Mouse (Mus musculus): ENCODE data around the gene Hkdc1. TPM values are rescaled to one million over a fixed set of nuclear protein-coding genes. Genes with fewer than 3 reads are reported as not detected.

The Hkdc1 gene
- polyA plus RNA-seq, 1 experiment from 2014 or later = 0.57 TPM

- Histone ChIP-seq H3K9me3 (replicated peaks; ENCODE audit: control insufficient read depth, low read length) (no peaks in the 10 kb centered on the region), H3K4me3 (ENCODE audit: low read depth, low read length) (no peak overlapping the region), H3K9ac (ENCODE audit: low read depth, low read length) (0 out of 2 replicates have a peak overlapping the region, but pooled peaks have one; percentile 10), H3K4me2 (peak overlapping the region; percentile 20; the same call in 1 of the 2 replicates), H3K4me1 (ENCODE audit: control insufficient read depth, insufficient read depth, low read length) (peaks cover 15% of the 10 kb centered on the region), H3K27me3 (ENCODE audit: control insufficient read depth, insufficient read depth, low read length) (no peaks in the 10 kb centered on the region), H3K27ac (ENCODE audit: low read depth, low read length) (peak overlapping the region; percentile 66), H3K36me3 (ENCODE audit: control insufficient read depth, insufficient read depth, low read length) (no peaks in the 10 kb centered on the region)
- 63% methylated on average over 9 of the region's 9 CpGs for WGBS (ENCODE audit: insufficient replicate concordance)
- ATAC-seq (replicated peaks; ENCODE audit: insufficient number of reproducible peaks, low FRiP score, low TSS enrichment) = no peak
These were observed 78.1 kb downstream of the Hkdc1 start for GRCm38 (mm10) chr10:62344004-62344752.

DNA sequence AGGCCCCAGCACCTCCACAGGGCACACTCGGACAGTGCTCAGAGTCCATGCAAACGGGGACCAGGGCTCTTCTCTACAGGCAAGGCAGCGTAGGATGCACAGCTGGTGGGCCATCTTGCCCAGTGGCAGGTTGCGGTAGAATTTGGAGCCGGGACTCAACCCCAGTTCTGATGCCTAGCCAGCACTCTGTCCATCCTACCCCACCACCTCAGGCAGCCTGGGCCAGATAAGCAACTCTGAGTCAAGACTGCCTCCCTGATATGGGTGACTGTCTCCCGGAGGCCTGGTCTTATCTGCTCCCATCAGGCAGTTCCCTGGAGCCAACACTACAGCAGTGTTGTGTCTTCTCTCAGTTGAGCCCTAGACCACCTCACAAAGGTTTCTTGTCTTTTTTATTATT is 79.8 kb downstream of the Hkdc1 start:
- H3K27ac ChIP-seq (ENCODE audit: low read depth, low read length) = peak overlapping the region; percentile 75
- peak overlapping the region; percentile 90 for H3K4me2 ChIP-seq
- no peaks in the 10 kb centered on the region for H3K27me3 ChIP-seq (ENCODE audit: control insufficient read depth, insufficient read depth, low read length)
- H3K36me3 ChIP-seq (ENCODE audit: control insufficient read depth, insufficient read depth, low read length) = no peaks in the 10 kb centered on the region
- H3K4me1 ChIP-seq (ENCODE audit: control insufficient read depth, insufficient read depth, low read length) = peaks cover 27% of the 10 kb centered on the region
- ATAC-seq (replicated peaks; ENCODE audit: insufficient number of reproducible peaks, low FRiP score, low TSS enrichment) = peak; percentile 44; the same call in 1 of the 2 replicates
- 62% methylated on average over 6 of the region's 6 CpGs for WGBS (ENCODE audit: insufficient replicate concordance)
- peak overlapping the region; percentile 93 for H3K4me3 ChIP-seq (ENCODE audit: low read depth, low read length)
- no peaks in the 10 kb centered on the region for H3K9me3 ChIP-seq (replicated peaks; ENCODE audit: control insufficient read depth, low read length)
- H3K9ac ChIP-seq (ENCODE audit: low read depth, low read length) = peak overlapping the region; percentile 70; the same call in 1 of the 2 replicates

GRCm38 (mm10) chr10:62341956-62342355 is 80.3 kb downstream of the Hkdc1 start:
- Histone ChIP-seq H3K9me3 (replicated peaks; ENCODE audit: control insufficient read depth, low read length) (no peaks in the 10 kb centered on the region), H3K4me2 (peak overlapping the region; percentile 90), H3K9ac (ENCODE audit: low read depth, low read length) (peak overlapping the region; percentile 70), H3K4me3 (ENCODE audit: low read depth, low read length) (peak overlapping the region; percentile 93), H3K36me3 (ENCODE audit: control insufficient read depth, insufficient read depth, low read length) (no peaks in the 10 kb centered on the region), H3K27ac (ENCODE audit: low read depth, low read length) (peak overlapping the region; percentile 75; the same call in 1 of the 2 replicates), H3K4me1 (ENCODE audit: control insufficient read depth, insufficient read depth, low read length) (peaks cover 32% of the 10 kb centered on the region), H3K27me3 (ENCODE audit: control insufficient read depth, insufficient read depth, low read length) (no peaks in the 10 kb centered on the region)
- no peak for ATAC-seq (replicated peaks; ENCODE audit: insufficient number of reproducible peaks, low FRiP score, low TSS enrichment)
- WGBS (ENCODE audit: insufficient replicate concordance) = 77% methylated on average over 4 of the region's 4 CpGs

DNA sequence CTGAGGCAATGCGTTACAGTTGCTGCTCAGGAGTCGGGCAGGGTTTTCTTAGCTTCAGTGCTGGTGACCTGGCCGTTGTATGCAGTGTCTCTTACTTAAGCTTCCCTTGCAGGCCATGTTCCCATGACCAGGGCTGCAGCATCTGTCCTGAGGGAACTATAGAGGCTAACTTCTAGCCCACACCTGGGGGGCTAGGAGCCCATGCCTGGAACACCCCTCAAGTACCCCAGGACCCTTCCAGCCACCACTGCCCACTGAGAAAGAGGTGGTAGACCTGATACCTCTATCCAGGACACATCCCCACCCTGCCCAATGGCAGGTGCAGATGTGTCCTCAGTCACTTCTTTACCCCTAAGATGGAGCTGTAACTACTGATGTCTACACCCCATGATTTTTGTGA is 81.3 kb downstream of the Hkdc1 start:
- Histone ChIP-seq H3K4me3 (ENCODE audit: low read depth, low read length) (peak overlapping the region; percentile 93), H3K9ac (ENCODE audit: low read depth, low read length) (peak overlapping the region; percentile 94), H3K27ac (ENCODE audit: low read depth, low read length) (peak overlapping the region; percentile 97), H3K9me3 (replicated peaks; ENCODE audit: control insufficient read depth, low read length) (no peaks in the 10 kb centered on the region), H3K27me3 (ENCODE audit: control insufficient read depth, insufficient read depth, low read length) (no peaks in the 10 kb centered on the region), H3K4me2 (peak overlapping the region; percentile 90), H3K36me3 (ENCODE audit: control insufficient read depth, insufficient read depth, low read length) (no peaks in the 10 kb centered on the region), H3K4me1 (ENCODE audit: control insufficient read depth, insufficient read depth, low read length) (peaks cover 42% of the 10 kb centered on the region)
- no peak for ATAC-seq (replicated peaks; ENCODE audit: insufficient number of reproducible peaks, low FRiP score, low TSS enrichment)
- WGBS (ENCODE audit: insufficient replicate concordance) = 23% methylated on average over 3 of the region's 3 CpGs

GRCm38 (mm10) chr10:62340095-62340731 is 82.1 kb downstream of the Hkdc1 start:
- Histone ChIP-seq H3K4me2 (peak overlapping the region; percentile 90), H3K27me3 (ENCODE audit: control insufficient read depth, insufficient read depth, low read length) (no peaks in the 10 kb centered on the region), H3K4me3 (ENCODE audit: low read depth, low read length) (peak overlapping the region; percentile 93), H3K4me1 (ENCODE audit: control insufficient read depth, insufficient read depth, low read length) (peaks cover 45% of the 10 kb centered on the region), H3K27ac (ENCODE audit: low read depth, low read length) (peak overlapping the region; percentile 97), H3K9me3 (replicated peaks; ENCODE audit: control insufficient read depth, low read length) (no peaks in the 10 kb centered on the region), H3K9ac (ENCODE audit: low read depth, low read length) (peak overlapping the region; percentile 94), H3K36me3 (ENCODE audit: control insufficient read depth, insufficient read depth, low read length) (no peaks in the 10 kb centered on the region)
- WGBS (ENCODE audit: insufficient replicate concordance) = under 1% methylated on average over 38 of the region's 38 CpGs
- ATAC-seq (replicated peaks; ENCODE audit: insufficient number of reproducible peaks, low FRiP score, low TSS enrichment) = peak; percentile 91

- WGBS (ENCODE audit: insufficient replicate concordance) = 3% methylated on average over 45 of the region's 45 CpGs
- Histone ChIP-seq H3K4me1 (ENCODE audit: control insufficient read depth, insufficient read depth, low read length) (peaks cover 49% of the 10 kb centered on the region), H3K4me3 (ENCODE audit: low read depth, low read length) (peak overlapping the region; percentile 93), H3K27me3 (ENCODE audit: control insufficient read depth, insufficient read depth, low read length) (no peaks in the 10 kb centered on the region), H3K36me3 (ENCODE audit: control insufficient read depth, insufficient read depth, low read length) (no peaks in the 10 kb centered on the region), H3K4me2 (peak overlapping the region; percentile 90), H3K9ac (ENCODE audit: low read depth, low read length) (peak overlapping the region; percentile 94), H3K9me3 (replicated peaks; ENCODE audit: control insufficient read depth, low read length) (no peaks in the 10 kb centered on the region), H3K27ac (ENCODE audit: low read depth, low read length) (peak overlapping the region; percentile 97)
- ATAC-seq (replicated peaks; ENCODE audit: insufficient number of reproducible peaks, low FRiP score, low TSS enrichment) = peak; percentile 10
These were observed 82.8 kb downstream of the Hkdc1 start for GRCm38 (mm10) chr10:62339211-62340094.

DNA sequence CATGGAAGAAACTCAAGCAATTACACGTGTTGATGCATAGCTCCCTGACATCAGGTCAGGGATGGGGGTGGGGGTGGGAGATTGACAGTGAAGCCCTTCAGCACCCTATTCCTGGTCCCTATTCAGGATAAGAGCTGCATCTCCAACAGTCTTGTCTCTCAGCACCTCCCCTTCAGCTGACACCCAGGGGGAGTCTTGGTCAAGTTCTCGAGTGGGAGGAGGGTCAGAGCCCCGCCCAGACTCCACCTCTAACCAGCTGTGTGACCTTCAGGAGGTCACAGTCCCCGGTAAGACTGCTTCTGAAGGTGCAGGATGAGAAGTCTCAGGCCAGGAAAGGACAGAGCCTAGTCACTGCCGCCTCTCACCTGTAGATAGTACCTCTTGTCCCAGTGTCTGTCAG is 83.7 kb downstream of the Hkdc1 start:
- 13% methylated on average over 5 of the region's 5 CpGs for WGBS (ENCODE audit: insufficient replicate concordance)
- peak overlapping the region; percentile 93 for H3K4me3 ChIP-seq (ENCODE audit: low read depth, low read length)
- H3K27ac ChIP-seq (ENCODE audit: low read depth, low read length) = peak overlapping the region; percentile 97
- H3K27me3 ChIP-seq (ENCODE audit: control insufficient read depth, insufficient read depth, low read length) = no peaks in the 10 kb centered on the region
- H3K9me3 ChIP-seq (replicated peaks; ENCODE audit: control insufficient read depth, low read length) = no peaks in the 10 kb centered on the region
- peak overlapping the region; percentile 90 for H3K4me2 ChIP-seq
- peak overlapping the region; percentile 94 for H3K9ac ChIP-seq (ENCODE audit: low read depth, low read length)
- ATAC-seq (replicated peaks; ENCODE audit: insufficient number of reproducible peaks, low FRiP score, low TSS enrichment) = no peak
- H3K4me1 ChIP-seq (ENCODE audit: control insufficient read depth, insufficient read depth, low read length) = peaks cover 49% of the 10 kb centered on the region
- H3K36me3 ChIP-seq (ENCODE audit: control insufficient read depth, insufficient read depth, low read length) = no peaks in the 10 kb centered on the region

- Histone ChIP-seq H3K4me2 (peak overlapping the region; percentile 90), H3K4me1 (ENCODE audit: control insufficient read depth, insufficient read depth, low read length) (peaks cover 53% of the 10 kb centered on the region), H3K9ac (ENCODE audit: low read depth, low read length) (peak overlapping the region; percentile 94), H3K9me3 (replicated peaks; ENCODE audit: control insufficient read depth, low read length) (no peaks in the 10 kb centered on the region), H3K27me3 (ENCODE audit: control insufficient read depth, insufficient read depth, low read length) (no peaks in the 10 kb centered on the region), H3K27ac (ENCODE audit: low read depth, low read length) (peak overlapping the region; percentile 97), H3K36me3 (ENCODE audit: control insufficient read depth, insufficient read depth, low read length) (no peaks in the 10 kb centered on the region), H3K4me3 (ENCODE audit: low read depth, low read length) (peak overlapping the region; percentile 93)
- ATAC-seq (replicated peaks; ENCODE audit: insufficient number of reproducible peaks, low FRiP score, low TSS enrichment) = no peak
- 25% methylated on average over 9 of the region's 9 CpGs for WGBS (ENCODE audit: insufficient replicate concordance)
These were observed 84.1 kb downstream of the Hkdc1 start for GRCm38 (mm10) chr10:62338176-62338575.
